ENCODE assay signal across 8 mouse cellular contexts in genomic region chr17:73174083-73174562, GRCm38 (mm10).
DNase-seq lines count a peak whose midpoint lies in the region; ATAC-seq and TF ChIP-seq lines count a peak whose summit lies in the region.

No protein-coding gene starts in this region.

- H3K27ac ChIP-seq in embryonic facial prominence, embryonic 10.5 days (replicated peaks): no peak overlapping the region
- H3K27ac ChIP-seq in heart, postnatal 0 days (ENCODE audit: low read depth): peak overlapping the region; percentile 76
- H3K27ac ChIP-seq in stomach, embryonic 16.5 days (ENCODE audit: low read length): peak overlapping the region; percentile 11; the same call in 1 of the 2 replicates

- peaks cover 17% of the 10 kb centered on the region for H3K36me3 ChIP-seq in embryonic facial prominence, embryonic 10.5 days (replicated peaks)
- H3K36me3 ChIP-seq in heart, postnatal 0 days (replicated peaks; ENCODE audit: control insufficient read depth, insufficient read depth, low read length): 0 out of 2 replicates have a peak, but pooled peaks cover 6% of the 10 kb centered on the region
- no peaks in the 10 kb centered on the region for H3K36me3 ChIP-seq in stomach, embryonic 16.5 days (ENCODE audit: control insufficient read depth, insufficient read depth, low read length)

- H3K9me3 ChIP-seq in embryonic facial prominence, embryonic 10.5 days: no peaks in the 10 kb centered on the region
- no peaks in the 10 kb centered on the region; the same call in 1 of the 2 replicates for H3K9me3 ChIP-seq in heart, postnatal 0 days (replicated peaks; ENCODE audit: control insufficient read depth, low read length)
- no peaks in the 10 kb centered on the region for H3K9me3 ChIP-seq in stomach, embryonic 16.5 days (replicated peaks; ENCODE audit: control insufficient read depth, low read length)

- no peaks in the 10 kb centered on the region for H3K4me1 ChIP-seq in embryonic facial prominence, embryonic 10.5 days
- H3K4me1 ChIP-seq in heart, postnatal 0 days (ENCODE audit: control insufficient read depth, insufficient read depth): peaks cover 5% of the 10 kb centered on the region; the same call in 1 of the 2 replicates
- 0 out of 2 replicates have a peak, but pooled peaks cover 8% of the 10 kb centered on the region for H3K4me1 ChIP-seq in stomach, embryonic 16.5 days (ENCODE audit: control insufficient read depth, insufficient read depth, low read length)

- peak; percentile 49 for DNase-seq in layer of hippocampus, adult 11-12 months (ENCODE audit: low spot score)
- no peak for DNase-seq in layer of hippocampus, adult 9-11 months
- peak; percentile 82 for DNase-seq in NIH3T3 (ENCODE audit: low read depth)
- DNase-seq in embryonic facial prominence, embryonic 10.5 days (ENCODE audit: low spot score): peak; percentile 51
- DNase-seq in heart, postnatal 0 days (ENCODE audit: low spot score): peak; percentile 86
- peak; percentile 83 to 88 for DNase-seq in kidney, postnatal 4 days

- WGBS in embryonic facial prominence, embryonic 10.5 days: 75% methylated on average over 5 of the region's 5 CpGs
- 26% methylated on average over 5 of the region's 5 CpGs for WGBS in heart, postnatal 0 days
- WGBS in stomach, embryonic 16.5 days: 39% methylated on average over 5 of the region's 5 CpGs

- ATAC-seq in heart, postnatal 0 days (ENCODE audit: insufficient read depth, low read depth): peak; percentile 86
- peak; percentile 78 for ATAC-seq in monocyte, adult 5-6 weeks (replicated peaks; ENCODE audit: insufficient number of reproducible peaks, low FRiP score, low TSS enrichment, poor library complexity, severe bottlenecking)
- ATAC-seq in stomach, embryonic 16.5 days (ENCODE audit: insufficient read depth, low FRiP score): peak; percentile 80; the same call in 1 of the 2 replicates

- no peak overlapping the region; the same call in 1 of the 2 replicates for H3K4me2 ChIP-seq in heart, postnatal 0 days (ENCODE audit: low read depth, low read length)
- no peak overlapping the region for H3K4me2 ChIP-seq in stomach, embryonic 16.5 days (ENCODE audit: low read depth, low read length)

- TF ChIP-seq CTCF in heart, postnatal 0 days (IDR thresholded peaks at IDR 0.05; ENCODE audit: low read depth): peak; percentile 74

- TF ChIP-seq EP300 in heart, postnatal 0 days (IDR thresholded peaks at IDR 0.05; ENCODE audit: low read depth): no peak

- no peak overlapping the region for H3K4me3 ChIP-seq in embryonic facial prominence, embryonic 10.5 days
- no peak overlapping the region for H3K4me3 ChIP-seq in heart, postnatal 0 days (ENCODE audit: low read depth, low read length)
- no peak overlapping the region for H3K4me3 ChIP-seq in stomach, embryonic 16.5 days (replicated peaks; ENCODE audit: low read length)

- no peak overlapping the region for H3K9ac ChIP-seq in heart, postnatal 0 days (replicated peaks; ENCODE audit: low read depth, low read length)
- H3K9ac ChIP-seq in stomach, embryonic 16.5 days (ENCODE audit: low read length): no peak overlapping the region

- no peaks in the 10 kb centered on the region for H3K27me3 ChIP-seq in embryonic facial prominence, embryonic 10.5 days (replicated peaks; ENCODE audit: low read depth, poor library complexity, severe bottlenecking)
- no peaks in the 10 kb centered on the region for H3K27me3 ChIP-seq in heart, postnatal 0 days (ENCODE audit: control insufficient read depth, insufficient read depth, low read length)
- no peaks in the 10 kb centered on the region for H3K27me3 ChIP-seq in stomach, embryonic 16.5 days (ENCODE audit: control insufficient read depth, insufficient read depth, low read length)
